ENCODE assay signal across 20 mouse cellular contexts in genomic region chr2:20928454-20928853, GRCm38 (mm10).
"Had no signal": no experiment of that assay in that cellular context is flagged by ENCODE, and none has a peak within 500 bp of the region (broad histone marks: within the 10 kb centered on the region; RNA-seq: fewer than 3 reads in every experiment).

No protein-coding gene starts in this region.

- H3K27me3 ChIP-seq: megakaryocyte, embryonic 14.5 days; midbrain, embryonic 12.5 days; neural tube, embryonic 13.5 days; neural tube, embryonic 15.5 days had no signal

- H3K4me1 ChIP-seq: neural tube, embryonic 15.5 days had no signal

- ATAC-seq: midbrain, embryonic 16.5 days had no signal

- H3K9me3 ChIP-seq: midbrain, embryonic 10.5 days; midbrain, embryonic 12.5 days; neural tube, embryonic 13.5 days; neural tube, embryonic 15.5 days had no signal

- H3K9ac ChIP-seq: lung, embryonic 14.5 days; midbrain, embryonic 12.5 days; neural tube, embryonic 13.5 days; neural tube, embryonic 15.5 days had no signal

- H3K36me3 ChIP-seq: midbrain, embryonic 12.5 days; neural tube, embryonic 13.5 days; neural tube, embryonic 15.5 days had no signal

- H3K4me3 ChIP-seq: megakaryocyte, embryonic 14.5 days; midbrain, embryonic 10.5 days; midbrain, embryonic 12.5 days; myocyte; neural tube, embryonic 13.5 days; neural tube, embryonic 15.5 days had no signal

- H3K27ac ChIP-seq: midbrain, embryonic 10.5 days; midbrain, embryonic 12.5 days; neural tube, embryonic 13.5 days; neural tube, embryonic 15.5 days had no signal

- DNase-seq: lung, adult 18-20 months; lung, embryonic 14.5 days; lung, postnatal 10 days; lung, postnatal 4 days; midbrain, embryonic 14.5 days; retina, postnatal 1 day; right cerebral cortex, adult 18-20 months; right cerebral cortex, postnatal 25 days; right cerebral cortex, postnatal 4 days; spleen, adult 18-20 months; thymus, adult 18-20 months; thymus, postnatal 14 days; thymus, postnatal 36 days had no signal
